Mouse (Mus musculus): Measurements from ENCODE around the gene Mier1.

DNA sequence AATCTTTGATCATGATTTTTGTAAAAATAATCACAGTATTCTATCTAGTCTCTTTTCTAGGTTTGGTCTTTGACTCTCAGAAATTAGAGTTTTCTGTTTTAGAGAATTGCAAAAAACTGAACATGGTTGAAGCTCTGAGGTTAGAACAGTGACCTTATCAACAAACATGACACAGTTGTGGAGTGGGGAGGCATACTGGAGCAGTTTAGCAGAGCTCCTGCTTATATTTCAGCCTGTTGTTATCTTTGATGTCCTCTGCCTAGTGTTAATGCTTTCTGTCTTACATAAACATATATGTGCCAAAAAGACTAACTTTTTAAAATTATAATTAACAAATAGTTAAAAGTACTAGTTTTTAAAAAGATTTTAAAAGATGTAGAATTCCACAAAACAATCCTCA lies 9.4 kb downstream of the Mier1 start:
- no peak for TF ChIP-seq CTCF (IDR thresholded peaks at IDR 0.05; ENCODE audit: extremely low read depth, insufficient read depth, insufficient read length, insufficient replicate concordance)
- TF ChIP-seq POLR2A (IDR thresholded peaks at IDR 0.05; ENCODE audit: low read depth, low read length): no peak
